Mouse (Mus musculus): ENCODE results near the gene Srd5a1.

DNA sequence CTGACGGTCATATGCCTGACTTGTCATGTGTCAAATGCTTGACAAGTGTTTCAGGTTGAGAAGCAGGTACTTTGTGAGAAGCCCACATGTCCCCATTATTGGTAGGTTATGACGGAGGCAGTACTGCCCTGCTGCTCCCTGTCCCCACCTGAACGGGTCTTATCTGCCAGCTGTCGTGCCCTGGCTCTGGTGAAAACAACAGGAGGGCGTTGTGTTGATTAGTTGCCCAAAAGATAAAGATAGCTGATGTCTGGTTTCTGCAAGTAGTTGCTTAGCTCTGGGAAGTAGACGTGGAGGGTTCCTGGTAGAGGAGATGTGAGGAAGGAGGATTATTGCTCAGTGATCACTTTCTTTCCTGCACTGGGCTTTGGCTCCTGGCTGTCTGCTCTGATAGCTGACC is 5.5 kb upstream of the Srd5a1 start:
- no peak for TF ChIP-seq GATA1 (IDR thresholded peaks at IDR 0.05; ENCODE audit: borderline replicate concordance, low read length)
- TF ChIP-seq FLI1 (IDR thresholded peaks at IDR 0.05; ENCODE audit: low read length), result no peak

Measured in megakaryocyte, embryonic 14.5 days (primary cell).